Mouse (Mus musculus): ENCODE measurements around the gene Zbtb18.

Gene Zbtb18

DNA sequence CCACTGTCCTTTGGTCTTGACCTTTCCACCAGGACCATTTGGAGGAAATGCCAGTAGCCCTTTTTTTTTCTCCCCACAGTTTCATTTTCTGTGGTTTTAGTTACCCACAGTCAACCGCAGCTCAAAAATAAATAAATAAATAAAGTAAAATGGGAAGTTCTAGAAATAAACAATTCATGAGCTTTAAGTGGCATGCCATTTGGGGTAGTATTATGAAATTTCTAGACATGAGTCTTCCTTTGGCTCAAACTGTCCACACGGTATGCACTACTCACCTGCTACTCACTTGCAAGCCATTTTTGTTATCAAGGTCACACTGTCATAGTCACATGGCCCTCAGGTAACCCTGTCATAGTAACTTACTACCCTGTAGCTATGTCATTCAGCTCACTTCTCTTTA is 41.5 kb downstream of the Zbtb18 start:
- DNase-seq (ENCODE audit: low spot score): no peak

DNA sequence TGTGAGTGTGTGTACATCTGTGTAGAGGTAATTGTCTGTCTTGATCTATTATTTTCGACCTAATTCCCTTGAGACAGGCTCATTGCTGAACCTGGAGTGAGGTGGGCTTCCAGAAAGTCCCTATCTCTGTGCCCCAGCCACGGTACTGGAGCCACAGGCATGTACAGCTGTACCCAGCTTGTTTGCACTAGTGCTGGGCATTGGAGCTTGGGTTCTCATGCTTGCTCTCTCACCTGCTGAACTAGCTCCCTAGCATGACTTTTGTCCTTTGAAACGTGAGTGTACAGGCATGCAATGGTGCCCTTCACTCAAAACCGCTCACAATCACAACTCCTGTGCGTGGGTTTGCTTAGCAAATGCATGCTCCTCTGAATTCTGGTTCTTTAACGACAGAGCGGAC is 42.1 kb downstream of the Zbtb18 start:
- DNase-seq (ENCODE audit: low spot score): no peak

DNA sequence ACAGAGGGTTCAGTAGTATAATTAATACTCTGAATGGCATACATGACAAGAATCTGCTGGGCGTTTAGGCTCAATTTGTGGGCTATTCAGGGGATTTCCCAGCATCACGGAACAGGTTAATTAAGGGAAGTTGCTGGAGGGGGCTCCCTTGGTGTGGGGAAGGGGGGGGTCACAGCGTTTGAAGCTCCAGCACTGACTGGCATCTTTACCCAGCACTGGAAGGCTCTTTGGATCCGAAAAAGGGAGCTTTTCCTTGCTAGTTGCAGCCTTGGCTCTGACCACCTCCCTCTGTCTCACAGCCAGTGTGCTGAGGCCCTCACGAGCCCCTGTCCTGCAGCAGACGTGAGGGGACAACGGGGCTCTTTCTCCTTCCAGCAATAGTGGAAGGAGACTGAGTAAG is 42.5 kb downstream of the Zbtb18 start:
- no peak for DNase-seq (ENCODE audit: low spot score)

DNA sequence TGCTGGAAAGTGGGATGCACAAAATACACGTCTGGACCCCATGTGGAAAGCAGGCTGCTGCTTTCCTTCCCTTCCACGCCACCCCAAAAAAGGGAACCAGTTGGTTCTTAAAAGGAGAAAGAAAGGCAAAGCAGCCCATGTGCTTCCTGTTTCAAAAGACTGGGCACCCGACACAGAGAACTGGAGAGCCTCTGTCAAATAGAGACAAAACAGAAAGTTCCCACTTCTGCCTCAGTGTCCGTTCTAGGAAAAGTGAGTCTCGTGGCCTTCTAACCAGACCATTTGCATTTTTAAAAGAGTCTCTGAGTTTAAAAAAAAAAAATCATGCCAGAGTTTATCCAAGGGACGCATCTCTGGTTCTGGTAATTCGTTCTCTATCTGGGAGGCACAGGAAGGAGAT is 47.7 kb downstream of the Zbtb18 start:
- no peak for DNase-seq (ENCODE audit: low spot score)

- no peak for DNase-seq (ENCODE audit: low spot score)
These were observed 48.7 kb downstream of the Zbtb18 start for GRCm38 (mm10) chr1:177490808-177491207.

DNA sequence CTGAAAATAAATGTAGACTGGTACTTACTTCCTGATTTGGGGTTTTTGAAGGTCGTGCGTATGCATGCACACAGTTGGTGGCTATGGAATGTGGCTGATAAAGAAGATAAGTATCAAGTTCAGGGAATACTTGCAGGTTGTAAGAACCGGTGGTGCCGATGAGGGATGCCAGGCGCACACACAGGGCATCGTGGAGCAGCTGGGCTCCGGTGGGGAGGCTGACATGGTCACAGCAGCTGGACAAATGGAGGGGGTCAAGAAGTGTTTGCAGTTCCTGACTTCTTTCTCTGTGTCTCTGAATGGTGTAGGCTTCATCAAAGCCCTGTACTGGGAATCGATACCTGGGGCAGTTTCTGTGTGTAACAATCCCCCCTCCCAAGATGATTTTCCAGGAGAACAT is 49.1 kb downstream of the Zbtb18 start:
- no peak for DNase-seq (ENCODE audit: low spot score)

DNA sequence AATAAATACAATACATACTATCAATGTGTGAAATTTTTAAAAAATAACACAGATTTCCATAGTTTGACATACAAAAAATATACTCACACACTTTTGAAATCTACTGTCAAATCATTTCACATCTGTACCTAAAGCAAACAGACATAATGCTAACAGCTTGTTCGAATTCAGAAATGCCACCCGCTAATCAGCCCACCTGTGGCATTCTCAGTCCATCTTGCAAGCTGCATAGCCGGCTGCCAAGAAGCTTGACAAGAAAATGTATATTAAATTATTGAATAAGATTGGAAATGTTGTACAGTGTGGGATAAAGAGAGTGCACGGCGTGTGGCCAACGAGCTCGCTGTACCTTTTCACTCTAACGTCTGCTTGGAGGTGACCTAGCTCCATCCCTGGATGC is 52.2 kb downstream of the Zbtb18 start:
- no peak for DNase-seq (ENCODE audit: low spot score)

DNA sequence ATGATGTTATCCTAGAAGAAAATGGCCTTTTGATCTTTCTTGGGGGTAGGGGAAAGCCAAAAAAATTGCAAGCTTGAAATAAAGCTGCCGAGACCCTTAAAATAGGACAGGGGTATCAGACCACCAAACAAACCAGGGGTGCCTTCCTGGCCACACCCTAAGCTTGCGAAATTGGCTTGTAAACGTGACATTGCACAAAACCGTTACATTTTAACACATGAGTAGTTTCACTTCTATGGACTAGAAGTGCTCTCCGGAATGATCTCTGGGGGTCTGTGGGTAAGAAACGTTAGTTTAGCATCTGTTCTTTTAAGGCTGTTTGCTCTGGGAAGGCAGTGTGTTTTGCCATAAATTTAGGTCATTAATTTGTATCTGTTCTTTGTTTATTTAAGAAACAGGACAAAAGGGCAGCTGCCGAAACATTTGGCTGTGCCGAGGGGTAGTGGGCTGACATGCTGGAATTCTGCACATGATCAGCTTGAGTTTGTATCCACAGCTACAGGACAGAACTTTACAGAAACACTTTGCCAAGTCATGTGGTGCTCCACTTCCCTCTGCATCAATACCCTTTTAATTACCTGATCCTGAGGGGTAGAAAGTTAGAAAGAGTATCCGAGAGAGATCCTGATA is 52.9 kb downstream of the Zbtb18 start:
- no peak for DNase-seq (ENCODE audit: low spot score)
